Mouse (Mus musculus) heart, embryonic 14.5 days (tissue): Measurements from ENCODE around the gene Ubxn11. TPM values are rescaled to one million over a fixed set of nuclear protein-coding genes. Genes with fewer than 3 reads are reported as not detected.

Experiments
- ATAC-seq: fragments of 200-750 bp; cut with Nextera tagmentation; 2 replicates; pipeline ENCODE4 v1.8.0; 2017; ENCODE audit warnings: low read depth, moderate TSS enrichment; ENCODE audit not compliant: insufficient number of reproducible peaks, insufficient read depth, low FRiP score
- H3K27ac ChIP-seq, 2 experiments: fragments of 200-500 bp in 1 of 2; fragments of 300-500 bp in 1 of 2; sonication (generic) in 1 of 2; replicated peaks in 1 of 2; 2 replicates each; pipeline ENCODE4 v1.5.1; 2012 to 2014; ENCODE audit warnings: low read depth in 2 of 2, low read length in 2 of 2, control low read depth in 1 of 2, mild to moderate bottlenecking in 1 of 2, mixed read lengths in 1 of 2; ENCODE audit not compliant: control insufficient read depth in 1 of 2, insufficient read depth in 1 of 2
- H3K27me3 ChIP-seq: fragments of 300-500 bp; sonication (generic); 2 replicates; pipeline ENCODE4 v1.6.1; 2014; ENCODE audit warnings: mild to moderate bottlenecking, low read length, control low read depth; ENCODE audit not compliant: control insufficient read depth, insufficient read depth
- H3K36me3 ChIP-seq: fragments of 300-500 bp; sonication (generic); 2 replicates; pipeline ENCODE4 v1.6.1; 2014; ENCODE audit warnings: mild to moderate bottlenecking, control low read depth, low read length, mixed read lengths; ENCODE audit not compliant: control insufficient read depth, insufficient read depth
- H3K4me1 ChIP-seq, 2 experiments: fragments of 200-500 bp in 1 of 2; fragments of 300-500 bp in 1 of 2; sonication (generic) in 1 of 2; 2 replicates each; pipeline ENCODE4 v1.6.1; 2012 to 2014; ENCODE audit warnings: low read length in 2 of 2, control low read depth in 1 of 2, mixed read lengths in 1 of 2; ENCODE audit not compliant: control insufficient read depth in 2 of 2, insufficient read depth in 2 of 2
- H3K4me2 ChIP-seq: fragments of 300-500 bp; sonication (generic); 2 replicates; pipeline ENCODE4 v1.6.1; 2014; ENCODE audit warnings: mild to moderate bottlenecking, low read length
- H3K4me3 ChIP-seq, 2 experiments: fragments of 200-500 bp in 1 of 2; fragments of 300-500 bp in 1 of 2; sonication (generic) in 1 of 2; 2 replicates each; pipeline ENCODE4 v1.5.1; 2012 to 2014; ENCODE audit warnings: low read length in 2 of 2, mild to moderate bottlenecking in 2 of 2, control low read depth in 1 of 2, low read depth in 1 of 2, moderate library complexity in 1 of 2; ENCODE audit not compliant: control insufficient read depth in 1 of 2, insufficient read depth in 1 of 2
- H3K9ac ChIP-seq: fragments of 300-500 bp; sonication (generic); 2 replicates; pipeline ENCODE4 v1.6.1; 2014; ENCODE audit warnings: mild to moderate bottlenecking, low read length
- H3K9me3 ChIP-seq: fragments of 300-500 bp; sonication (generic); 2 replicates; pipeline ENCODE4 v1.6.1; 2016; ENCODE audit warnings: low read length, control low read depth; ENCODE audit not compliant: control insufficient read depth
- WGBS: fragments of 180-500 bp; shearing (Covaris S2); extraction: QIAGEN DNeasy Blood & Tissue Kit; methylation state at CpG from one replicate; pipeline ENCODE4 v1.1.7; 2014; 5-methylcytosine and 5-hydroxymethylcytosine counted together
- polyA plus RNA-seq: library from polyadenylated mRNA; unstranded; fragments of >200 nt; fragmentation: Nextera tagmentation; extraction: Ambion mirVana; gene quantifications from 2 replicates; pipeline ENCODE4 v1.2.1, GENCODE M21; 2014

Ubxn11 gene
- polyA plus RNA-seq, 1 experiment from 2014 or later = 2.9 TPM

GRCm38 (mm10) chr4:134119644-134120043, 17.3 kb downstream of the Ubxn11 start:
- H3K4me1 ChIP-seq = peaks cover 2 to 7% of the 10 kb centered on the region in 2 experiments; a peak in 1 of 4 replicates
- no peaks in the 10 kb centered on the region for H3K36me3 ChIP-seq
- ATAC-seq = no peak
- H3K9ac ChIP-seq = no peak overlapping the region
- H3K4me2 ChIP-seq = no peak overlapping the region
- H3K4me3 ChIP-seq = no peak overlapping the region
- no peak overlapping the region for H3K27ac ChIP-seq
- 72% methylated on average over 9 of the region's 9 CpGs for WGBS
- H3K9me3 ChIP-seq = no peaks in the 10 kb centered on the region
- H3K27me3 ChIP-seq = no peaks in the 10 kb centered on the region

GRCm38 (mm10) chr4:134120192-134120805, 17.9 kb downstream of the Ubxn11 start:
- no peak overlapping the region for H3K9ac ChIP-seq
- H3K9me3 ChIP-seq = no peaks in the 10 kb centered on the region
- H3K27ac ChIP-seq = no peak overlapping the region
- no peaks in the 10 kb centered on the region for H3K27me3 ChIP-seq
- H3K36me3 ChIP-seq = no peaks in the 10 kb centered on the region
- no peak overlapping the region for H3K4me2 ChIP-seq
- no peak overlapping the region for H3K4me3 ChIP-seq
- 73% methylated on average over 6 of the region's 6 CpGs for WGBS
- ATAC-seq = no peak
- H3K4me1 ChIP-seq = peaks cover 2 to 7% of the 10 kb centered on the region in 2 experiments; a peak in 1 of 4 replicates

GRCm38 (mm10) chr4:134120916-134121315, 18.5 kb downstream of the Ubxn11 start:
- ATAC-seq = no peak
- no peaks in the 10 kb centered on the region for H3K9me3 ChIP-seq
- H3K4me1 ChIP-seq = peaks cover 2 to 7% of the 10 kb centered on the region in 2 experiments; a peak in 1 of 4 replicates
- peaks cover 1% of the 10 kb centered on the region; the same call in 1 of the 2 replicates for H3K36me3 ChIP-seq
- H3K27ac ChIP-seq = no peak overlapping the region
- no peak overlapping the region for H3K4me2 ChIP-seq
- 76% methylated on average over 4 of the region's 4 CpGs for WGBS
- H3K27me3 ChIP-seq = no peaks in the 10 kb centered on the region
- H3K4me3 ChIP-seq = no peak overlapping the region
- no peak overlapping the region for H3K9ac ChIP-seq

- 47% methylated on average over 4 of the region's 4 CpGs for WGBS
- Histone ChIP-seq H3K4me2 (no peak overlapping the region), H3K36me3 (peaks cover 7% of the 10 kb centered on the region; the same call in 1 of the 2 replicates), H3K4me3 (no peak overlapping the region), H3K9ac (no peak overlapping the region), H3K27me3 (no peaks in the 10 kb centered on the region), H3K27ac (no peak overlapping the region), H3K4me1 (peaks cover 2 to 7% of the 10 kb centered on the region in 2 experiments; a peak in 1 of 4 replicates), H3K9me3 (no peaks in the 10 kb centered on the region)
- ATAC-seq = no peak
These were observed 19.2 kb downstream of the Ubxn11 start for GRCm38 (mm10) chr4:134121571-134121970.

- no peak overlapping the region for H3K9ac ChIP-seq
- no peak for ATAC-seq
- H3K4me2 ChIP-seq = no peak overlapping the region
- peaks cover 2 to 10% of the 10 kb centered on the region in 2 experiments; a peak in 1 of 4 replicates for H3K4me1 ChIP-seq
- no peak overlapping the region for H3K4me3 ChIP-seq
- no peaks in the 10 kb centered on the region for H3K9me3 ChIP-seq
- H3K27ac ChIP-seq = no peak overlapping the region
- peaks cover 7% of the 10 kb centered on the region; the same call in 1 of the 2 replicates for H3K36me3 ChIP-seq
- H3K27me3 ChIP-seq = no peaks in the 10 kb centered on the region
- 40% methylated on average over 3 of the region's 3 CpGs for WGBS
These were observed 19.9 kb downstream of the Ubxn11 start for GRCm38 (mm10) chr4:134122281-134122680.

GRCm38 (mm10) chr4:134123147-134123546, 20.8 kb downstream of the Ubxn11 start:
- no peaks in the 10 kb centered on the region for H3K27me3 ChIP-seq
- no peaks in the 10 kb centered on the region for H3K9me3 ChIP-seq
- H3K27ac ChIP-seq = no peak overlapping the region
- H3K4me1 ChIP-seq = peaks cover 9 to 15% of the 10 kb centered on the region in 2 experiments; a peak in 3 of 4 replicates
- H3K36me3 ChIP-seq = peaks cover 7% of the 10 kb centered on the region; the same call in 1 of the 2 replicates
- no peak overlapping the region for H3K4me3 ChIP-seq
- H3K9ac ChIP-seq = no peak overlapping the region
- no peak for ATAC-seq
- no peak overlapping the region for H3K4me2 ChIP-seq
- 89% methylated on average over 6 of the region's 6 CpGs for WGBS

GRCm38 (mm10) chr4:134123680-134124551, 21.5 kb downstream of the Ubxn11 start:
- H3K27ac ChIP-seq = no peak overlapping the region
- no peaks in the 10 kb centered on the region for H3K27me3 ChIP-seq
- ATAC-seq = no peak
- WGBS = 16% methylated on average over 17 of the region's 17 CpGs
- peaks cover 7% of the 10 kb centered on the region; the same call in 1 of the 2 replicates for H3K36me3 ChIP-seq
- H3K4me2 ChIP-seq = no peak overlapping the region
- no peaks in the 10 kb centered on the region for H3K9me3 ChIP-seq
- peaks cover 7 to 13% of the 10 kb centered on the region in 2 experiments for H3K4me1 ChIP-seq
- no peak overlapping the region for H3K4me3 ChIP-seq
- H3K9ac ChIP-seq = no peak overlapping the region
